In the genomic region with DNA sequence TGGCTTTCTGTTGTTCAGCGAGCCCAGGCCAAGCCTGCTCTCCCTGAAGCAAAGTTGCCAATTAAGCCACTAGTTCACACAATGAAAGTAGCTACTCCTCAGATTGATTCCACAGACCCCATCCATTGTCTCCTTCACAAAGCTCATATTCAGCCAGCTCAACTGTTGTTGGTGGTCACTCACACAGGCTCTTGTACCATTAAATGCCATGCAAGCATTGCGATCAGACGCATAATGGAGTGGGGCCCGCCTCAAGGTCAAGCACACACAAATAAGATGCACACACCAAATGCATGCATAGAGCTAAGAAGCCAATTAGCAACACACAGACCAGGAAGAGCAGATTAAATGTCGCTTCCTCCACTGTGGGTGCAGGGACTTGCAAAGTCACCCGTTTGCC, we compare ENCODE assay signal across 11 mouse cellular contexts.
DNase-seq lines count a peak whose midpoint lies in the region; ATAC-seq and TF ChIP-seq lines count a peak whose summit lies in the region.
"Had no signal": no experiment of that assay in that cellular context is flagged by ENCODE, and none has a peak within 500 bp of the region (broad histone marks: within the 10 kb centered on the region; RNA-seq: fewer than 3 reads in every experiment).

No protein-coding gene starts in this region.

- peak; percentile 81; the same call in 1 of the 2 replicates for TF ChIP-seq EP300 in ES-Bruce4 (IDR thresholded peaks at IDR 0.05; ENCODE audit: insufficient read depth, low read depth, low read length)

- 22% methylated on average over 6 of the region's 6 CpGs for WGBS in forebrain, embryonic 11.5 days
- WGBS in hindbrain, embryonic 16.5 days = 33% methylated on average over 6 of the region's 6 CpGs

- in situ Hi-C loops in ES-E14 (cut with MboI; ENCODE audit: low sequenced_read_pairs in 2 of 2, unreplicated experiment in 2 of 2) = loop anchor here (25.0 kb wide), 2 partner anchors 375 to 650 kb away; a partner anchor contains a TSS

- no peak for TF ChIP-seq CTCF in ES-Bruce4 (IDR thresholded peaks at IDR 0.05; ENCODE audit: low read depth, low read length)

- H3K27ac ChIP-seq in ES-Bruce4 (ENCODE audit: insufficient read depth, low read length) = 0 out of 2 replicates have a peak overlapping the region, but pooled peaks have one; percentile 32
- H3K27ac ChIP-seq in ES-E14 (ENCODE audit: insufficient read depth, low read depth, low read length, poor library complexity, severe bottlenecking) = no peak overlapping the region
- no peak overlapping the region for H3K27ac ChIP-seq in forebrain, embryonic 11.5 days (ENCODE audit: low read depth, low read length)
- no peak overlapping the region for H3K27ac ChIP-seq in hindbrain, embryonic 16.5 days (ENCODE audit: low read depth, low read length)
- H3K27ac ChIP-seq: limb, embryonic 10.5 days; liver, embryonic 15.5 days had no signal

- TF ChIP-seq POLR2A in ES-Bruce4 (IDR thresholded peaks at IDR 0.05; ENCODE audit: insufficient read depth, low read length) = no peak

- H3K27me3 ChIP-seq in ES-Bruce4 (ENCODE audit: control insufficient read depth, insufficient read depth, low read length, poor library complexity, severe bottlenecking) = no peaks in the 10 kb centered on the region
- H3K27me3 ChIP-seq in forebrain, embryonic 11.5 days (ENCODE audit: control insufficient read depth, insufficient read depth, low read length) = peaks cover 21% of the 10 kb centered on the region
- no peaks in the 10 kb centered on the region for H3K27me3 ChIP-seq in hindbrain, embryonic 16.5 days (replicated peaks; ENCODE audit: control insufficient read depth, insufficient read depth, low read length)

- no peaks in the 10 kb centered on the region for H3K9me3 ChIP-seq in ES-Bruce4 (replicated peaks; ENCODE audit: control insufficient read depth, insufficient read depth, low read length, poor library complexity, severe bottlenecking)
- no peaks in the 10 kb centered on the region for H3K9me3 ChIP-seq in ES-E14 (ENCODE audit: control insufficient read depth, insufficient read depth, low read depth, low read length)
- no peaks in the 10 kb centered on the region; the same call in 1 of the 2 replicates for H3K9me3 ChIP-seq in forebrain, embryonic 11.5 days (ENCODE audit: control insufficient read depth, low read length)
- no peaks in the 10 kb centered on the region for H3K9me3 ChIP-seq in hindbrain, embryonic 16.5 days (ENCODE audit: control insufficient read depth, low read length)
- H3K9me3 ChIP-seq: limb, embryonic 10.5 days; liver, embryonic 15.5 days had no signal

- H3K36me3 ChIP-seq in ES-Bruce4 (ENCODE audit: control insufficient read depth, insufficient read depth, low read length, poor library complexity, severe bottlenecking) (no peaks in the 10 kb centered on the region), ES-E14 (ENCODE audit: control insufficient read depth, insufficient read depth, low read length, poor library complexity, severe bottlenecking) (no peaks in the 10 kb centered on the region)
- no peaks in the 10 kb centered on the region for H3K36me3 ChIP-seq in forebrain, embryonic 11.5 days (ENCODE audit: control insufficient read depth, insufficient read depth, low read length)
- peaks cover 17% of the 10 kb centered on the region for H3K36me3 ChIP-seq in hindbrain, embryonic 16.5 days (ENCODE audit: control insufficient read depth, insufficient read depth, low read length)
- H3K36me3 ChIP-seq: liver, embryonic 15.5 days had no signal

- H3K4me1 ChIP-seq in ES-Bruce4 (ENCODE audit: control insufficient read depth, insufficient read depth, low read length) (no peaks in the 10 kb centered on the region), ES-E14 (ENCODE audit: control insufficient read depth in 2 of 2, insufficient read depth in 2 of 2, low read length in 2 of 2, poor library complexity in 1 of 2) (peaks cover 2 to 3% of the 10 kb centered on the region in 2 experiments; a peak in 2 of 4 replicates)
- H3K4me1 ChIP-seq in forebrain, embryonic 11.5 days (replicated peaks; ENCODE audit: control insufficient read depth, insufficient read depth, low read length) = no peaks in the 10 kb centered on the region; the same call in 1 of the 2 replicates
- H3K4me1 ChIP-seq in hindbrain, embryonic 16.5 days (ENCODE audit: control insufficient read depth, insufficient read depth, low read depth, low read length) = peaks cover 15% of the 10 kb centered on the region

- H3K4me2 ChIP-seq in forebrain, embryonic 11.5 days (ENCODE audit: low read depth, low read length, severe bottlenecking) = no peak overlapping the region
- no peak overlapping the region for H3K4me2 ChIP-seq in hindbrain, embryonic 16.5 days (ENCODE audit: low read length)
- H3K4me2 ChIP-seq: liver, embryonic 15.5 days had no signal

- peak; percentile 83 for ATAC-seq in forebrain, embryonic 11.5 days (replicated peaks; ENCODE audit: low FRiP score)
- ATAC-seq in hindbrain, embryonic 16.5 days = peak; percentile 9; the same call in 1 of the 2 replicates

- H3K9ac ChIP-seq in ES-Bruce4 (ENCODE audit: low read depth, poor library complexity, severe bottlenecking) (no peak overlapping the region), ES-E14 (ENCODE audit: insufficient read depth, low read depth, low read length, poor library complexity, severe bottlenecking) (no peak overlapping the region)
- H3K9ac ChIP-seq in forebrain, embryonic 11.5 days (ENCODE audit: low read length) = no peak overlapping the region
- no peak overlapping the region for H3K9ac ChIP-seq in hindbrain, embryonic 16.5 days (ENCODE audit: low read depth, low read length)
- H3K9ac ChIP-seq: liver, embryonic 15.5 days had no signal

- DNase-seq in ES-E14 (ENCODE audit: low read depth, low spot score) = peak; percentile 56
- peak; percentile 70 for DNase-seq in forebrain, embryonic 11.5 days (ENCODE audit: low spot score)
- DNase-seq in thymus, postnatal 14 days = no peak
- no peak for DNase-seq in kidney, postnatal 4 days
- no peak for DNase-seq in gastrocnemius, postnatal 4 days (ENCODE audit: low spot score in 2 of 2)
- DNase-seq: gastrocnemius, postnatal 25 days had no signal

- no peak overlapping the region for H3K4me3 ChIP-seq in ES-Bruce4 (ENCODE audit: low read depth, low read length)
- no peak overlapping the region for H3K4me3 ChIP-seq in ES-E14 (ENCODE audit: insufficient read depth in 1 of 2, low read depth in 1 of 2, low read length in 2 of 2, poor library complexity in 1 of 2, severe bottlenecking in 1 of 2)
- H3K4me3 ChIP-seq in forebrain, embryonic 11.5 days (ENCODE audit: low read depth, low read length) = no peak overlapping the region
- H3K4me3 ChIP-seq in hindbrain, embryonic 16.5 days (ENCODE audit: low read length) = no peak overlapping the region
- H3K4me3 ChIP-seq: limb, embryonic 10.5 days; liver, embryonic 15.5 days; myocyte had no signal

TF ChIP-seq in ES-E14, 5 proteins besides CTCF, POLR2A, EP300 and RAD21:
- TF ChIP-seq CHD2 (IDR thresholded peaks at IDR 0.05; ENCODE audit: low read depth, low read length) = peak; percentile 40; the same call in 1 of the 2 replicates
- no peak for TF ChIP-seq ZC3H11A (IDR thresholded peaks at IDR 0.05; ENCODE audit: borderline replicate concordance, low read depth, low read length)

Comparison
In these comparisons a context has a peak if more than half of its experiments do, and no peak if none do; other contexts are left out.
1. DNase-seq: peak in ES-E14 (single experiment) and forebrain, embryonic 11.5 days (single experiment); none in thymus, postnatal 14 days (single experiment), kidney, postnatal 4 days (0 of 2) and gastrocnemius, postnatal 4 days (0 of 2).